Mouse (Mus musculus) spleen, adult 2 months (tissue): ENCODE data around the gene Tada2a. TPM values are rescaled to one million over a fixed set of nuclear protein-coding genes. Genes with fewer than 3 reads are reported as not detected.

Experiments used
- DNase-seq, 2 experiments: peaks; one replicate each; pipeline versions ENCODE4 v3.0.0 to v3.0.0-alpha.2; 2012 to 2021; ENCODE audit warnings: low spot score in 2 of 2, low read depth in 1 of 2
- H3K27ac ChIP-seq: fragments of 200-500 bp; 2 replicates; pipeline ENCODE4 v1.5.1; 2012; ENCODE audit warnings: low read length, inconsistent platforms; ENCODE audit not compliant: insufficient read depth
- H3K27me3 ChIP-seq: fragments of 200-500 bp; 2 replicates; pipeline ENCODE4 v1.6.1; 2012; ENCODE audit warnings: mild to moderate bottlenecking, moderate library complexity, low read length, inconsistent platforms; ENCODE audit not compliant: control insufficient read depth, insufficient read depth
- H3K36me3 ChIP-seq: fragments of 200-500 bp; 2 replicates; pipeline ENCODE4 v1.6.1; 2012; ENCODE audit warnings: mild to moderate bottlenecking, low read length, inconsistent platforms; ENCODE audit not compliant: control insufficient read depth, insufficient read depth
- H3K4me1 ChIP-seq: fragments of 200-500 bp; 2 replicates; pipeline ENCODE4 v1.6.1; 2011; ENCODE audit warnings: inconsistent platforms; ENCODE audit not compliant: control insufficient read depth, insufficient read depth, insufficient read length
- H3K4me3 ChIP-seq: fragments of 200-500 bp; 2 replicates; pipeline ENCODE4 v1.5.1; 2011; ENCODE audit warnings: mild to moderate bottlenecking, inconsistent platforms; ENCODE audit not compliant: insufficient read depth, insufficient read length; ENCODE audit errors: extremely low read depth
- CTCF ChIP-seq: fragments of 200-500 bp; IDR thresholded peaks from 2 replicates; pipeline ENCODE4 v1.5.1; 2011; ENCODE audit warnings: mild to moderate bottlenecking, inconsistent platforms; ENCODE audit not compliant: insufficient read depth, insufficient read length, insufficient replicate concordance; ENCODE audit errors: extremely low read depth
- POLR2A ChIP-seq: fragments of 200-500 bp; IDR thresholded peaks from 2 replicates; pipeline ENCODE4 v1.6.1; 2011; ENCODE audit warnings: low read depth, low read length, inconsistent platforms
- WGBS: fragments of 180-500 bp; shearing (Covaris S2); methylation state at CpG from one replicate; pipeline ENCODE4 v1.1.7; 2018; 5-methylcytosine and 5-hydroxymethylcytosine counted together
- polyA plus RNA-seq: library from polyadenylated mRNA; depleted of rRNA; stranded (reverse); fragments of >200 nt; gene quantifications from 2 replicates; pipeline ENCODE4 v1.2.3, GENCODE M21; 2012; rRNA removed

Tada2a gene
- polyA plus RNA-seq, 1 experiment: 2.8 TPM

DNA sequence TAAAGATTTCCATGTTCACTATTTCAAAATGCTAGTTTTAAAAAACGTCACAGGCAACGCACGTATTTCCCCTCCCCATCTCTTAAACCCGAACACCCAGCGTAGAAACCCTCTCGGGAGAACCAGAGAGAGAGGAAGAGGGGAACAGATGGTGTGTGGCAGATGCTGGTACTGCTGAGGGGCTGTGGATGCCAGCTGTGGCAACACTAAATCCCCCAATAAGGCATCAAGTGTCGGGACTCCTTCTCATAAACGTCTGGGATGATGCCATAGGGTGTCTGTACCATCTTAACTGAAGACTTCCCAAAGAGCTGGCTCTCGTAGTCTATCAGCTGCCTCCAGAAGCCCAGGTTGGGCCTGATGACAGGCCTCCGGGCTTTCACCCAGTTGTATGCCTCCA, 81.0 kb downstream of the Tada2a start:
- WGBS: 48% methylated on average over 10 of the region's 10 CpGs
- H3K36me3 ChIP-seq: no peaks in the 10 kb centered on the region
- no peak for DNase-seq
- H3K27ac ChIP-seq: no peak overlapping the region
- no peaks in the 10 kb centered on the region for H3K4me1 ChIP-seq
- H3K4me3 ChIP-seq: no peak overlapping the region
- no peaks in the 10 kb centered on the region for H3K27me3 ChIP-seq
- TF ChIP-seq CTCF: no peak
- TF ChIP-seq POLR2A: no peak

DNA sequence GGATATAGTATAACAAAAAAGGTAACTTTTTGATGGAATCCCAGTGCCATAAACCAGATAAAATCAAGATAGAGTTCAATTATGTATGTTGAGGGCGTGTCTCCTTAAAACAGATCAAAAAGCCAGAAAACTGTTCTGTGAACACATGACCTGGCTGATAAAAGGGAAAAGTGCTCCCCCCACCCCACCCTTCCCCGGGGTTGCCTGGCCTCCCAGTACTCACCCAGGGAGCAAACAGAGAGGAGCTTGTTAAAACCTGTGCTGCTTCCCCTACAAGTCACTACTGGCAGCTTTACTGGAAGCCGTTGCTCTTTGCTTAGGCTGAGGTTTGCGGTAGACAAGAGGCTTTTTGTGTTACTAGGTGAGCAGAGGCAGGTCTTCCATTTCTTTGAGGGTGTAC, 82.1 kb downstream of the Tada2a start:
- Histone ChIP-seq H3K4me1 (no peaks in the 10 kb centered on the region), H3K27ac (no peak overlapping the region), H3K36me3 (peaks cover 6% of the 10 kb centered on the region; the same call in 1 of the 2 replicates), H3K27me3 (no peaks in the 10 kb centered on the region), H3K4me3 (no peak overlapping the region)
- TF ChIP-seq POLR2A (no peak), CTCF (no peak)
- DNase-seq: no peak
- WGBS: 79% methylated on average over 4 of the region's 4 CpGs

DNA sequence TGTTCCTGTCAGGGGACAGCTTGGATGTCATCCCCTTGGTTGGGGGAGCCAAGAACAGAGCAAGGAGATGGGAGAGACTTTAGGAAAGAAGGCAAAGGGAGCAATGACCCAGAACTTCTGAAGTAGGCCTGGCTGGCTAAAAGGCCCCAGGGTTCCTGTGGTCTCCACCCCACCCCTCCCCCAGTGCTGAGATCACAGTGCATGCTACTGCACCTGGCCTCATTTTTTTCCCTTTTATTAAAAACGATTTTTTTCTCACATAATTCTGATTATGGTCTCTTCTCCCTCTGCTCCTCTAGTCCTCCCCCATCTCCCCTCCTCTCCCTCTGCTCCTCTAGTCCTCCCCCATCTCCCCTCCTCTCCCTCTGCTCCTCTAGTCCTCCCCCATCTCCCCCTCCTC, 84.4 kb downstream of the Tada2a start:
- TF ChIP-seq POLR2A: no peak
- no peaks in the 10 kb centered on the region for H3K27me3 ChIP-seq
- H3K4me3 ChIP-seq: no peak overlapping the region
- no peaks in the 10 kb centered on the region for H3K4me1 ChIP-seq
- DNase-seq: no peak
- WGBS: 36% methylated on average over 1 of the region's 1 CpGs
- H3K36me3 ChIP-seq: peaks cover 20% of the 10 kb centered on the region
- no peak overlapping the region for H3K27ac ChIP-seq

DNA sequence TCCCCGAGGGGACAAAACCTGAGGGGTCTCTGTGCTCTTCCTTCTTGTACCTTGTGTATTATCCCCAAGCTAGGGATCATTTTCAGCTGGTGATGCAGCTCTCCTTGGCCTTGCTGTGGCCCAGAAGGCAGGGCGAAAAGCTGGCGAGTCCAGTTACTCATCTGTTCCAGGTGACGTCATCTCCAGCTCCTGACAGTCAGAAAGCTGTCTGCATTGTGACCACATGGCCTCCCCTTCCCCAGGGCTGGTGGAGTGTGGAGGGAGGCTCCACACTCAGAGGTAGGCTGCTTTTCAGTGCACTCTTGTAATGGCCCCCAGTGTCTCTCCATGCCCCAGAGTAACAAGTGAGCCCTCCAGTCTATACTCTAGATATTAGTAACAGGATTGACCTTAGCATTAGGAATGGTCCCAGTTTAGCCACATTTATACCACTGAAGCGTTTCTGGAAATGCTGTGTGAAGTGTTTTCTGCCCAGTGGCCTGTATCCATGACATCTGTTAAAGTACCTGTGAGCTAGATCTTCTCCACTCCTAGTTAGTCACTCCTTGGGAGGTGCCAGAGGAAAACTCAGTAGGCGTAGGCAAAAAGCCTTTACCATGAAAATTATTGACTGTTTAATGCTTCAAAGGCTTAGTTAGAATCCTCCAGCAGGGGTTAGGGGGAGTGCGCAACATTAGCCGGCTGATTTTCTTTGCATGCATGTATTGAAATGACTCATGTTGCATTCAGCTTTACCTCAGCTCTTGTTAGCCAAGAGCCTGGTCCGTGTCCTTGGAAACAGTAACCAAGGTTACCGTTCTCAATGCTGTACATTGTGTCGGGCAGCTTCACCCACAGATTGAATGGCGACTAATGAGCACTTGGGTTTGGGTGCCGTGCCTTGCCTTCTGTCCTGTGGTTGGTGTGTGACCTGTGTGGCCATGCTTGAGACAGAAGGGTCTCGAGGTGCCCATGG, 86.3 kb downstream of the Tada2a start:
- no peak for TF ChIP-seq CTCF
- no peak for TF ChIP-seq POLR2A
- Histone ChIP-seq H3K4me3 (no peak overlapping the region), H3K36me3 (peaks cover 34% of the 10 kb centered on the region), H3K4me1 (no peaks in the 10 kb centered on the region), H3K27ac (no peak overlapping the region), H3K27me3 (no peaks in the 10 kb centered on the region)
- DNase-seq: no peak
- 89% methylated on average over 14 of the region's 14 CpGs for WGBS

DNA sequence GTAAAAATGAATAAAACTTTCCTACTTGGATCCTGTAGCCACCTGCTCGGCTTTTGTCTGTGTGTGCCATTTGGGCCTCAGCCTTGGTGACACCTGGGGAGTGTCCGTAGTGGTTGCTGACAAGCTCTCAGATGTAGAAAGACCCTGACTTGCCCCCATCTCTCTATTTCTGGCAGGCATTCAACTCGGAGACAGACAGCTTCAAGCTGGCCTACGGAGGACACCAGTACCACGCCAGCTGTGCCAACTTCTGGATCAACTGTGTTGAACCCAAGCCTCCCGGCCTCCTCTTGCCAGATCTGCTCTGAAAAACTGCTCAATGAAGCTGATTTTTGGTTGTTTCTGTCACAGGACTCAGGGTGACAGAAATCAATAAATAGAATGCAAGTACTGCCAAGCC, 88.8 kb downstream of the Tada2a start:
- H3K4me1 ChIP-seq: no peaks in the 10 kb centered on the region
- 90% methylated on average over 6 of the region's 6 CpGs for WGBS
- H3K4me3 ChIP-seq: no peak overlapping the region
- DNase-seq: no peak
- peaks cover 36% of the 10 kb centered on the region for H3K36me3 ChIP-seq
- no peak for TF ChIP-seq POLR2A
- no peak for TF ChIP-seq CTCF
- H3K27ac ChIP-seq: no peak overlapping the region
- no peaks in the 10 kb centered on the region for H3K27me3 ChIP-seq

DNA sequence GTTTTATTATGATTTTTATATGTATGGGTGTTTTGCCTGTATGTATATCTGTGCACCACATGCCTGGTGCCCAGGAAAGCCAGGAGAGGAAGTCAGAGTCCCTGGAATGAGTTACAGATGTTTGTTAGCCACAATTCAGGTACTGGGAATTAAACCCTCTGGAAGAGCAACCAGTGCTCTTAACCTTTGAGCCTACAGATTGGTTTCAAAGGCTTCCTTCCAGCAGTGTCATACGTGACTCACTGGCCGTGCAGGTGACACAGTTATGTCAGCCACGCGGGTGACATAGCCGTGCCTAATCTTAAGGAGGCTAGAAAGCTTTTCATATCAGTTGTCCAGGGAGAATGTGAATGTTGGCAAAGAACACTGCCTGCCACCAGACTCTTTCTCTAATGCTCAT, 95.7 kb downstream of the Tada2a start:
- no peak for TF ChIP-seq POLR2A
- no peaks in the 10 kb centered on the region for H3K4me1 ChIP-seq
- H3K4me3 ChIP-seq: no peak overlapping the region
- H3K36me3 ChIP-seq: peaks cover 13% of the 10 kb centered on the region
- 95% methylated on average over 5 of the region's 5 CpGs for WGBS
- no peak overlapping the region for H3K27ac ChIP-seq
- H3K27me3 ChIP-seq: no peaks in the 10 kb centered on the region
- DNase-seq: no peak

DNA sequence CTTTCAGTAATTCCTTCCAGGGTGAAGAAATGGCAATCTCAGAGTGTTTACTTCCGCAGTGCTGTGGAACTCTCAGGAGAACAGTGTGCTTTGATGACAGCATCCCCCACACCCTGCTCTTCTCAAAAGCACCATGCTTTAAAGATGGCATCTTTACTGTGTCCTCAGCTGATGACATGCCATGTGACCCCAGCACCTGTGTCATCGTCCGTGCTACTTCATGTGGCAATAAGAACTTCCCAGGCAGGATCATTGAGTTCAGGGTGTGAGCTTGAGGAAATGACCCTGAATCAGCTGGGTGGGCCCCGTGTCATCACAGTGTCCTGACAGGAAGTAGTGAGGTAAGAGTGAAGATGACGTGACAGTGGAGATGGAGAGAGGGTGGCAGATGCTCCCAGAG, 96.8 kb downstream of the Tada2a start:
- no peak overlapping the region for H3K27ac ChIP-seq
- no peaks in the 10 kb centered on the region for H3K27me3 ChIP-seq
- TF ChIP-seq CTCF: no peak
- DNase-seq: no peak
- H3K36me3 ChIP-seq: peaks cover 16% of the 10 kb centered on the region
- H3K4me1 ChIP-seq: no peaks in the 10 kb centered on the region
- WGBS: 82% methylated on average over 5 of the region's 5 CpGs
- H3K4me3 ChIP-seq: no peak overlapping the region

DNA sequence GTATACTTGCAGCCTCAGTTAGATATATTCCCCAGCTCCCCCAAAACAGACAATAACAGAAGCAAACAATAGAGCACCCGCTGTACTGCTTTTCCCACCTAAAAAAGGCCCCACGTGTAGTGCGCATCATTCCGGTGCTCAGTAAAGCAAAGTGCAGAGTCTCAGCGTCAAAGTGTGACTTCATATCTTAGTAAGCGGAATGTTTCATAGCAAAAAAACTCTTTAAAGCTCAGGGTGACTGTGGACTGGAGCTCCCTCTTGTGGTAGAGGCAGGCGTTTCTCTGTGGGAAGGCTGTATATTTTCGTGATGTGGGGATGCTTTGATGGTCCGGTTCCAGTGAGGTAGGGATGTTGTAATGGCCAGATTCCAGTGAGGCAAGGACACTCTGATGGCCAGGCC, 97.4 kb downstream of the Tada2a start:
- Histone ChIP-seq H3K27me3 (no peaks in the 10 kb centered on the region), H3K4me3 (no peak overlapping the region), H3K36me3 (peaks cover 22% of the 10 kb centered on the region), H3K27ac (no peak overlapping the region), H3K4me1 (no peaks in the 10 kb centered on the region)
- DNase-seq: no peak
- TF ChIP-seq POLR2A (no peak), CTCF (peak; percentile 57; the same call in 1 of the 2 replicates)
- 68% methylated on average over 9 of the region's 9 CpGs for WGBS

Other genes starting within 250 kb of the Tada2a start
- gene Ddx52, start 187.5 kb downstream of the Tada2a start, polyA plus RNA-seq: 3.1 TPM in 2 replicates
- gene Synrg, start 165.2 kb downstream of the Tada2a start, polyA plus RNA-seq: 19.4 and 20.3 TPM in 2 replicates
- gene Dusp14, start 60.3 kb downstream of the Tada2a start, polyA plus RNA-seq: 1.8 and 1.9 TPM in 2 replicates
- 3.9 and 4.0 TPM in 2 replicates for gene Acaca, start 72 bp upstream of the Tada2a start, polyA plus RNA-seq
- not detected in 2 replicates for gene Gm11437, start 37.9 kb upstream of the Tada2a start, polyA plus RNA-seq